Mouse (Mus musculus): Measurements from ENCODE around the gene Ctsa.

DNA sequence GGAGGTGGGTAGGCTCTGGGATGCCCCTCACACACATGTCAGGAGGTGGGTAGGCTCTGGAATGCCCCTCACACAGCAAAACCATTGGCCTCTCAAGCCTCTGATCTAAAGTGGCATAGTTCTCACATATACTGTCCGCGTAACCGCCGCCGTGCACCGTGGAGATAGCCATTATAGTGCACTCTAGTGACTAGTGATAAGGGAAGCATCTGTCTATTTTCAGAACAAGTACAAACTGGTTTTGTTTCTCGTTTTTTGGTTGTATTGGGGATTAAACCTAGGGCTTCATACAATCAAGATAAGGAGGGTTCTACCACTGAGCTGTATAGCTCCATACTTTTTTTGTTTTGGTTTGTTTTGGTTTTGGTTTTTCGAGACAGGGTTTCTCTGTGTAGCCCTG, 16.9 kb upstream of the Ctsa start:
- TF ChIP-seq GATA1 (IDR thresholded peaks at IDR 0.05; ENCODE audit: low read length) (no peak; the same call in 1 of the 2 replicates), TAL1 (IDR thresholded peaks at IDR 0.05; ENCODE audit: low read length) (no peak)

All from erythroblast, embryonic 14.5 days (primary cell).